Mouse (Mus musculus): ENCODE results near the gene Themis2. TPM values are rescaled to one million over a fixed set of nuclear protein-coding genes. Genes with fewer than 3 reads are reported as not detected.

Themis2 gene
- 1.2 TPM for polyA plus RNA-seq (2014; fragmentation: Illumina TruSeq; extraction: RNeasy Lipid Tissue Mini Kit (QIAGEN cat#74804); ENCODE audit: low read depth, low replicate concordance)

DNA sequence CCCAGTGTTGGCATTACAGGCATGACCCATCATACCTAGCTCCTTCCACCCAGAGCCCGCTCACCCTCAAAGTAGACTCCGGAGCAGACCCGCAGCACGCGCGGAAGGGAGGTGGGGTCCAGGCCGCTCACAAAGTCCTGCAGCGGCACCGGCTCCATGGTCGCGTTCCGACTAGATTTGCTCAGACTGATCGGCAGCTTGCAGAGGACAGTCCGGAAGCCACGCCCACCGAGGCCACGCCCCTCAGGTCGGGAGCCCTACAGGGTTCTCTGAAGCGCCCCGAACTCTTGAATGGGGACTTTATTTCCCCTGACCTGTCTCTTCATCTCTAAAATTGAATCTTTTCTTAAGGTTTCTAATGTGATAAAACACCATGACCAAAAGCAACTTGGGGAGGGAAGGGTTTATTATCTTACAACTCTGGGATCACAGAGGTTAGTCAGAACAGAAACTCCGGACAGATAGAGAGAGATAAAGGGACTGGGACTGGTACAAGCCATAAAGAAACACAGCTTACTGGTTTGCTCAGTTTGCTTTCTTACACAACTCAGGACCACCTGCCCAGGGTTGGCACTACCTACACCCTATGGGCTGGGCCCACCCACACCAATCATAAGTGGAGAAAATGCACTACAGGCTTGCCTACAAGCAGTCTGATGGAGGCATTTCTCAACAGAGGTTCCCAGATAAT is at the start of gene Themis2:
Themis2 (minus strand) TSS at position 192 of the 691 bp plus-strand sequence.

GRCm38 (mm10) chr4:132842970-132843704 is 47.0 kb upstream of the Themis2 start, which contains the start of gene Ppp1r8:
Ppp1r8 (minus strand) TSS chr4:132843169.

GRCm38 (mm10) chr4:132767914-132768876 is 28.0 kb downstream of the Themis2 start, which contains the start of gene Rpa2:
Rpa2 (plus strand) TSS chr4:132768332.

GRCm38 (mm10) chr4:132756974-132757373 is 39.2 kb downstream of the Themis2 start, which contains the start of gene Smpdl3b:
Smpdl3b (minus strand) TSS chr4:132757252.

GRCm38 (mm10) chr4:132732148-132732684 is 64.0 kb downstream of the Themis2 start, which contains the start of gene Xkr8:
Xkr8 (minus strand) TSS chr4:132732546.

Other genes with a start within 250 kb of the Themis2 start
- gene Ptafr, start 232.3 kb downstream of the Themis2 start, polyA plus RNA-seq (2014; fragmentation: Illumina TruSeq; extraction: RNeasy Lipid Tissue Mini Kit (QIAGEN cat#74804); ENCODE audit: low read depth, low replicate concordance) = 1.8 TPM
- gene Eya3, start 157.4 kb downstream of the Themis2 start, polyA plus RNA-seq (2014; fragmentation: Illumina TruSeq; extraction: RNeasy Lipid Tissue Mini Kit (QIAGEN cat#74804); ENCODE audit: low read depth, low replicate concordance) = 31.7 TPM
- 1.7 TPM for gene Xkr8, start 63.8 kb downstream of the Themis2 start, polyA plus RNA-seq (2014; fragmentation: Illumina TruSeq; extraction: RNeasy Lipid Tissue Mini Kit (QIAGEN cat#74804); ENCODE audit: low read depth, low replicate concordance)
- gene Smpdl3b, start 39.1 kb downstream of the Themis2 start, polyA plus RNA-seq (2014; fragmentation: Illumina TruSeq; extraction: RNeasy Lipid Tissue Mini Kit (QIAGEN cat#74804); ENCODE audit: low read depth, low replicate concordance) = 1.9 TPM
- gene Rpa2, start 28.1 kb downstream of the Themis2 start, polyA plus RNA-seq (2014; fragmentation: Illumina TruSeq; extraction: RNeasy Lipid Tissue Mini Kit (QIAGEN cat#74804); ENCODE audit: low read depth, low replicate concordance) = 4.5 TPM
- 7.9 TPM for gene Ppp1r8, start 46.8 kb upstream of the Themis2 start, polyA plus RNA-seq (2014; fragmentation: Illumina TruSeq; extraction: RNeasy Lipid Tissue Mini Kit (QIAGEN cat#74804); ENCODE audit: low read depth, low replicate concordance)
- gene Stx12, start 88.1 kb upstream of the Themis2 start, polyA plus RNA-seq (2014; fragmentation: Illumina TruSeq; extraction: RNeasy Lipid Tissue Mini Kit (QIAGEN cat#74804); ENCODE audit: low read depth, low replicate concordance) = 174 TPM
- gene Fam76a, start 126.2 kb upstream of the Themis2 start, polyA plus RNA-seq (2014; fragmentation: Illumina TruSeq; extraction: RNeasy Lipid Tissue Mini Kit (QIAGEN cat#74804); ENCODE audit: low read depth, low replicate concordance) = 34.2 TPM
- 1.3 TPM for gene Fgr, start 177.7 kb upstream of the Themis2 start, polyA plus RNA-seq (2014; fragmentation: Illumina TruSeq; extraction: RNeasy Lipid Tissue Mini Kit (QIAGEN cat#74804); ENCODE audit: low read depth, low replicate concordance)
- 2.9 TPM for gene Ahdc1, start 214.9 kb upstream of the Themis2 start, polyA plus RNA-seq (2014; fragmentation: Illumina TruSeq; extraction: RNeasy Lipid Tissue Mini Kit (QIAGEN cat#74804); ENCODE audit: low read depth, low replicate concordance)

Measured in sigmoid colon, adult 10 weeks (tissue).